Mouse (Mus musculus) forebrain, embryonic 15.5 days (tissue): ENCODE measurements around the gene Gm6880. TPM values are rescaled to one million over a fixed set of nuclear protein-coding genes. Genes with fewer than 3 reads are reported as not detected.
"Not testable (repeated sequence)": the region's sequence is repeated elsewhere in the genome, so short reads cannot be mapped to it uniquely, and the experiment has no call there.

Experiments used
- ATAC-seq: fragments of 200-750 bp; cut with Nextera tagmentation; replicated peaks from 2 replicates; pipeline ENCODE4 v1.8.0; 2017; ENCODE audit warnings: mild to moderate bottlenecking, moderate TSS enrichment, moderate library complexity
- H3K27ac ChIP-seq: fragments of 300-500 bp; sonication (generic); replicated peaks from 2 replicates; pipeline ENCODE4 v1.5.1; 2015; ENCODE audit warnings: mild to moderate bottlenecking, inconsistent platforms
- H3K27me3 ChIP-seq: fragments of 300-500 bp; sonication (generic); 2 replicates; pipeline ENCODE4 v1.6.1; 2015; ENCODE audit warnings: inconsistent platforms
- H3K36me3 ChIP-seq: fragments of 300-500 bp; sonication (generic); 2 replicates; pipeline ENCODE4 v1.6.1; 2015; ENCODE audit warnings: mild to moderate bottlenecking, inconsistent platforms
- H3K4me1 ChIP-seq: fragments of 300-500 bp; sonication (generic); 2 replicates; pipeline ENCODE4 v1.6.1; 2015; ENCODE audit warnings: inconsistent platforms
- H3K4me2 ChIP-seq: fragments of 300-500 bp; sonication (generic); replicated peaks from 2 replicates; pipeline ENCODE4 v1.6.1; 2015; ENCODE audit warnings: mild to moderate bottlenecking, inconsistent platforms
- H3K4me3 ChIP-seq: fragments of 300-500 bp; sonication (generic); 2 replicates; pipeline ENCODE4 v1.5.1; 2015; ENCODE audit warnings: mild to moderate bottlenecking, inconsistent platforms
- H3K9ac ChIP-seq: fragments of 300-500 bp; sonication (generic); replicated peaks from 2 replicates; pipeline ENCODE4 v1.6.1; 2015; ENCODE audit warnings: mild to moderate bottlenecking, inconsistent platforms
- H3K9me3 ChIP-seq: fragments of 300-500 bp; sonication (generic); 2 replicates; pipeline ENCODE4 v1.6.1; 2016; ENCODE audit warnings: inconsistent platforms
- WGBS: fragments of 180-500 bp; shearing (Covaris S2); methylation state at CpG from one replicate; pipeline ENCODE4 v1.1.7; 2015; ENCODE audit warnings: mixed read lengths; 5-methylcytosine and 5-hydroxymethylcytosine counted together
- polyA plus RNA-seq: library from polyadenylated mRNA; unstranded; fragments of >200 nt; fragmentation: Nextera tagmentation; extraction: Ambion mirVana; gene quantifications from 2 replicates; pipeline ENCODE4 v1.2.1, GENCODE M21; 2015

Gene Gm6880
- not detected in 2 replicates for polyA plus RNA-seq

- not testable (repeated sequence) for H3K9ac ChIP-seq, H3K27me3 ChIP-seq, H3K36me3 ChIP-seq, H3K9me3 ChIP-seq, ATAC-seq, H3K27ac ChIP-seq, H3K4me1 ChIP-seq, H3K4me2 ChIP-seq, H3K4me3 ChIP-seq
- 68% methylated on average over 14 of the region's 14 CpGs for WGBS
Observed at GRCm38 (mm10) chrX:74481349-74481885, at the start of gene Gm6880. Gene Gm6880 (minus strand): TSS chrX:74481399.

DNA sequence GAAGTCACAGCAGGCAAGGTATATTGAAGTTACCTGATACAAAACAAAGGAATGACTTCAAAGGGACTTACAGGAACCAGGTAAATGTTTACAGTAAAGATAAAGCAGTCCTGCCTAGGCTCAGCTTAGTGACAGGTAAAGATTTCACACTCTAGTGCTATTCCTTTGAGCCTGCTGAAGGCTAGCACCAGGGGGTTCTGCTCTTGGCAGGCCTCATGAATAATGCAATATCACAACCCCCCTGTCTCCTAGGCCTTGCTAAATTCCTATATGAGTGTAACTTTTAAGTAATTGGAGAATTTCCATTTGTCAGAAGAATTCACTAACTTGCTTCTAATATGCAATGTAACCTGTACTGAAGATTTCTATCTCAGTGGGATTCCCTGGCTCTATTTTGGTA, 36.3 kb upstream of the Gm6880 start:
- H3K27ac ChIP-seq, H3K4me1 ChIP-seq, ATAC-seq, H3K36me3 ChIP-seq, H3K9ac ChIP-seq, H3K27me3 ChIP-seq, H3K9me3 ChIP-seq, H3K4me3 ChIP-seq, H3K4me2 ChIP-seq: not testable (repeated sequence)

DNA sequence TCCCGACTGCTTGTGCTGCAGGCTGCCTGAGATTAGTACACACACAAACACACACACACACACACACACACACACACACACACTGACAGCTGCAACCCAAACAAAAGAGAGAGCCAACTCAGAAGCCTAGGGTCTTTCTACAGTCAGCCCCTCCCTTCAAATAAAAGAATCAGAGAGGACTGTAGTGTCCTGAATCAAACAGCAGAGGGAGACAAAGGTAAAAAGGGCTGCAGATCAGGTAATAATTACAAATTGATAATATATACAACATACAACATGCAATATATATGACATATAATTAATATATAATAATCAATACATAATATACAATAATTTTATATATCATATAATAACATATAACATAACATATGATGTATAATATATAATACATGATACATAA, 15.9 kb upstream of the Gm6880 start:
- ATAC-seq = no peak
- H3K9ac ChIP-seq = no peak overlapping the region
- no peaks in the 10 kb centered on the region for H3K27me3 ChIP-seq
- H3K4me1 ChIP-seq = no peaks in the 10 kb centered on the region
- 60% methylated on average over 1 of the region's 1 CpGs for WGBS
- no peaks in the 10 kb centered on the region for H3K36me3 ChIP-seq
- H3K9me3 ChIP-seq = no peaks in the 10 kb centered on the region
- no peak overlapping the region for H3K27ac ChIP-seq
- H3K4me3 ChIP-seq = no peak overlapping the region
- H3K4me2 ChIP-seq = no peak overlapping the region

DNA sequence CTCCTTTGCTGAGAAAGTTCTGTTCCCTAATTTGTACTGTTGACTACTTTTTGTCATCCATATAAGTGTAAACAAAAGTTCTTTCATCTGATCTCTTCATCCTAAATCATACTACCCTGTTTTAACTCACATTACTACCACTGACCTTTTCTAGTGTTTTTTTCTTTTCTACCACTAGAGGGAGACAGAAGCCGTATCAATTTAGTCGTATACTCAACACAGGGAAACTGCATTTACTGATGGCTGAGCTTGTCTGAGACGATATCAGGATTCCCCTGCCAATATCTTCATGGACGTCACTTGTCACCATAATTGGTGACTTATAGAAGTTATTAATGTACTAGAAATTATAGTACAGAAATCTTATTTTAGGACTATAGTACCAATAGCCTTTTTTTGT, 28.4 kb downstream of the Gm6880 start:
- Histone ChIP-seq H3K9me3 (no peaks in the 10 kb centered on the region), H3K4me3 (no peak overlapping the region), H3K4me1 (no peaks in the 10 kb centered on the region), H3K4me2 (no peak overlapping the region), H3K36me3 (no peaks in the 10 kb centered on the region), H3K27ac (no peak overlapping the region), H3K27me3 (no peaks in the 10 kb centered on the region), H3K9ac (no peak overlapping the region)
- peak; percentile 74 for ATAC-seq
- WGBS = 17% methylated on average over 4 of the region's 4 CpGs

- Histone ChIP-seq H3K36me3 (no peaks in the 10 kb centered on the region), H3K4me2 (no peak overlapping the region), H3K27me3 (no peaks in the 10 kb centered on the region), H3K4me1 (no peaks in the 10 kb centered on the region), H3K27ac (no peak overlapping the region), H3K4me3 (no peak overlapping the region), H3K9ac (no peak overlapping the region), H3K9me3 (no peaks in the 10 kb centered on the region)
- ATAC-seq = no peak
- 83% methylated on average over 4 of the region's 4 CpGs for WGBS
Observed at GRCm38 (mm10) chrX:74451157-74451912, 29.9 kb downstream of the Gm6880 start.

Other genes starting within 250 kb of the Gm6880 start
- 105 and 116 TPM in 2 replicates for gene Flna, start 231.6 kb downstream of the Gm6880 start, polyA plus RNA-seq
- 17.7 and 18.1 TPM in 2 replicates for gene Emd, start 226.7 kb downstream of the Gm6880 start, polyA plus RNA-seq
- 503 and 525 TPM in 2 replicates for gene Rpl10, start 210.6 kb downstream of the Gm6880 start, polyA plus RNA-seq
- 93.6 and 101 TPM in 2 replicates for gene Taz, start 199.5 kb downstream of the Gm6880 start, polyA plus RNA-seq
- gene Dnase1l1, start 199.1 kb downstream of the Gm6880 start, polyA plus RNA-seq = 2.2 and 2.4 TPM in 2 replicates
- 185 and 191 TPM in 2 replicates for gene Atp6ap1, start 184.3 kb downstream of the Gm6880 start, polyA plus RNA-seq
- gene Gdi1, start 176.4 kb downstream of the Gm6880 start, polyA plus RNA-seq = 923 and 936 TPM in 2 replicates
- 65.1 and 65.6 TPM in 2 replicates for gene Fam50a, start 168.4 kb downstream of the Gm6880 start, polyA plus RNA-seq
- gene Plxna3, start 152.3 kb downstream of the Gm6880 start, polyA plus RNA-seq = 63.0 and 68.8 TPM in 2 replicates
- gene Lage3, start 127.8 kb downstream of the Gm6880 start, polyA plus RNA-seq = 82.9 and 87.9 TPM in 2 replicates
- gene Ubl4a, start 108.2 kb downstream of the Gm6880 start, polyA plus RNA-seq = 68.4 and 69.0 TPM in 2 replicates
- 6.9 and 7.0 TPM in 2 replicates for gene Slc10a3, start 108.0 kb downstream of the Gm6880 start, polyA plus RNA-seq
- 36.3 and 40.1 TPM in 2 replicates for gene Fam3a, start 88.1 kb downstream of the Gm6880 start, polyA plus RNA-seq
- gene Ikbkg, start 88.1 kb downstream of the Gm6880 start, polyA plus RNA-seq = 18.1 and 19.7 TPM in 2 replicates
- gene G6pdx, start 52.2 kb downstream of the Gm6880 start, polyA plus RNA-seq = 61.0 and 63.2 TPM in 2 replicates
- gene Olfr1326-ps1, start 93.5 kb upstream of the Gm6880 start, polyA plus RNA-seq = not detected in 2 replicates
- not detected in 2 replicates for gene Olfr1325, start 111.3 kb upstream of the Gm6880 start, polyA plus RNA-seq
- 0.22 and 0.29 TPM in 2 replicates for gene Gm5640, start 164.2 kb upstream of the Gm6880 start, polyA plus RNA-seq